Mouse (Mus musculus) myocyte (in vitro differentiated cells): Measurements from ENCODE around the gene Tmem259. TPM values are rescaled to one million over a fixed set of nuclear protein-coding genes. Genes with fewer than 3 reads are reported as not detected.

Experiments
- H3K27me3 ChIP-seq: one replicate; pipeline ENCODE4 v1.6.1; 2011; ENCODE audit not compliant: control insufficient read depth, insufficient read depth, insufficient read length
- H3K36me3 ChIP-seq: one replicate; pipeline ENCODE4 v1.6.1; 2011; ENCODE audit not compliant: control insufficient read depth, insufficient read depth
- H3K4me2 ChIP-seq: one replicate; pipeline ENCODE4 v1.6.1; 2011; ENCODE audit warnings: low read depth, control low read depth
- H3K4me3 ChIP-seq: one replicate; pipeline ENCODE4 v1.5.1; 2011; ENCODE audit warnings: mild to moderate bottlenecking, control low read depth, moderate library complexity
- H3K79me2 ChIP-seq: one replicate; pipeline ENCODE4 v1.6.1; 2011; ENCODE audit not compliant: control insufficient read depth, insufficient read depth
- H3ac ChIP-seq: one replicate; pipeline ENCODE4 v1.6.1; 2011; ENCODE audit not compliant: control insufficient read depth, insufficient read length
- CEBPB ChIP-seq: IDR thresholded peaks from 2 replicates; pipeline ENCODE4 v1.6.1; 2011; ENCODE audit warnings: mild to moderate bottlenecking, moderate library complexity; ENCODE audit not compliant: poor library complexity, insufficient read depth, severe bottlenecking
- E2F4 ChIP-seq: IDR thresholded peaks from one replicate; pipeline ENCODE4 v1.6.1; 2011; ENCODE audit warnings: mild to moderate bottlenecking, control low read depth, moderate library complexity; ENCODE audit not compliant: insufficient read depth
- MAX ChIP-seq: IDR thresholded peaks from one replicate; pipeline ENCODE4 v1.6.1; 2011; ENCODE audit warnings: low read depth, mild to moderate bottlenecking, control low read depth
- MYOD1 ChIP-seq, 3 experiments: IDR thresholded peaks; one replicate each; pipeline ENCODE4 v1.6.1; 2011; ENCODE audit warnings: control low read depth in 2 of 3, low read depth in 2 of 3, mild to moderate bottlenecking in 2 of 3, moderate library complexity in 1 of 3; ENCODE audit not compliant: insufficient read length in 2 of 3, control insufficient read depth in 1 of 3
- MYOG ChIP-seq, 3 experiments: IDR thresholded peaks; one replicate each; pipeline ENCODE4 v1.6.1; 2011; ENCODE audit warnings: control low read depth in 2 of 3, low read depth in 2 of 3, mild to moderate bottlenecking in 2 of 3; ENCODE audit not compliant: insufficient read length in 2 of 3, control insufficient read depth in 1 of 3, insufficient read depth in 1 of 3
- POLR2A ChIP-seq: IDR thresholded peaks from one replicate; pipeline ENCODE4 v1.6.1; 2011; ENCODE audit warnings: low read depth, mild to moderate bottlenecking, control low read depth, moderate library complexity; ENCODE audit not compliant: insufficient read length
- POLR2AphosphoS2 ChIP-seq: IDR thresholded peaks from one replicate; pipeline ENCODE4 v1.6.1; 2011; ENCODE audit warnings: low read depth, control low read depth; ENCODE audit not compliant: insufficient read length
- REST ChIP-seq: IDR thresholded peaks from one replicate; pipeline ENCODE4 v1.6.1; 2011; ENCODE audit warnings: mild to moderate bottlenecking, control low read depth, moderate library complexity; ENCODE audit not compliant: insufficient read depth, insufficient read length
- SRF ChIP-seq: IDR thresholded peaks from one replicate; pipeline ENCODE4 v1.6.1; 2011; ENCODE audit warnings: low read depth; ENCODE audit not compliant: control insufficient read depth, insufficient read length
- TCF12 ChIP-seq: IDR thresholded peaks from one replicate; pipeline ENCODE4 v1.6.1; 2011; ENCODE audit warnings: mild to moderate bottlenecking, control low read depth; ENCODE audit not compliant: poor library complexity, insufficient read depth, severe bottlenecking
- TCF3 ChIP-seq: IDR thresholded peaks from one replicate; pipeline ENCODE4 v1.6.1; 2011; ENCODE audit warnings: low read depth, control low read depth; ENCODE audit not compliant: insufficient read length
- USF1 ChIP-seq: IDR thresholded peaks from one replicate; pipeline ENCODE4 v1.6.1; 2011; ENCODE audit warnings: low read depth, mild to moderate bottlenecking, control low read depth, moderate library complexity
- polyA plus RNA-seq: library from polyadenylated mRNA; unstranded; fragments of >200 nt; fragmentation: generic; extraction: Trizol; gene quantifications from one replicate; pipeline ENCODE4 v1.2.1, GENCODE M21; 2012; ENCODE audit warnings: missing spikeins

The Tmem259 gene
- polyA plus RNA-seq, 1 experiment, result 152 TPM

DNA sequence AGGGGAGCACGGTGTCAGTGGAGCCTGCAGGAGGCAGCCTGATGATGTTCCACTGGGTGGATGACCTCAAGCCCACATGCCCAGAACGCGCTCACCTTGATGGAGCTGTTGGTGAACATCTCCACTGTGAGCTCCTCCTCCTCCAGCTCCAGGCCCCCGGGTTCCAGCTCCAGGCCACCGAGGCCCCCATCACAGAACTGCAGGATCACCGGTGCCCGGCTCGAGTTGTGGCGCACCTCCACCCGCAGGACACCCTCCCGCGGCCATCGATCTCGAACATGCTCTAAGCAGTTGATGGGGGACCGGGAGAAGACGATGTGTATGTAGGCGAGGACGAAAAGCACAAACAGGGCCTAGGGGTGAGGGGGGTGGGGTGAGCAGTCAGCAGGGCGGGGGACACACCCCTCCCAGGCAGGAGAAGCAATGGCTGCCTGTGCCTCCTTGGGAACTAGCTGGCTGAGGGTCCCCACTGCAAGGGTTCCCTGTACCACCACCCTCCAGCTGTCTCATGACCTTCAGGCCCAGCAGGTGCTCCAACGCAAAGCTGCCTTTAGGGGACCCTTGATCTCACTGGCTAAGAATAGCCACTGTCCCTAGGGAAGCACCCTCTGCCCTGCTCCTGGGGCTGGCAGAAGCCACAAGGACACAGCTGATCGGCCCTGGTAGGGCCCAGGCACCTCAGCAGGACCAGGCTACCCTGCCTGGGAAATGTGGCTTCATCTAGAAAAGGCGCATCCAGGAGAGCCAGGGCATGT, 4.6 kb downstream of the Tmem259 start:
- Histone ChIP-seq H3K27me3 (no peaks in the 10 kb centered on the region), H3K4me3 (no peak overlapping the region), H3K4me2 (no peak overlapping the region), H3ac (no peak overlapping the region), H3K79me2 (peaks cover 39% of the 10 kb centered on the region), H3K36me3 (no peaks in the 10 kb centered on the region)
- TF ChIP-seq MYOD1 (IDR thresholded peaks at IDR 0.05; ENCODE audit: control insufficient read depth in 1 of 3, insufficient read length in 2 of 3, low read depth in 2 of 3) (peak; percentile 43 to 88 (median 77)), MYOG (IDR thresholded peaks at IDR 0.05; ENCODE audit: control insufficient read depth in 1 of 3, insufficient read depth in 1 of 3, insufficient read length in 2 of 3, low read depth in 2 of 3) (peak; percentile 56 to 85 (median 59)), TCF3 (peak; percentile 14), REST (no peak), POLR2A (no peak), E2F4 (no peak), SRF (no peak), MAX (no peak), USF1 (no peak), POLR2AphosphoS2 (no peak), TCF12 (peak; percentile 18), CEBPB (no peak)

DNA sequence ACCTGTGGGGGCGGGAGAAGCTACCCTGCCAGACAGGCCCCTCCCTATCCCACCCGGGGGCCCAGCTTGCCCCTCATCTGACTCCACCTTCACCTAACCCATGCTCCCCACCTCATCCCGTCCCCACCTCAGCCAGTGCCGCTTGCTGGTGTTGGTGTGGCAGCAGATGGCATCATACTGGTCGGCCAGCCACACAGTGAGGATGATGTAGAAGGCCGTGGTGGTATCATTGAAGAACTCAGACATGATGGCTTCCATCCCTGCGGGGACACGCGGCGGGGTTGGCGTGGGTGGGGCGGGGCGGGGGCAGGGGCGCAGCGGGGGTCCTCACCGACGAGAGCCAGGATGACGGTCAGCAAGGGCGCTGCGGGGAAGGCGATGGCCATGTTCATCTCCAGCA, 6.1 kb downstream of the Tmem259 start:
- no peak for TF ChIP-seq MAX
- TF ChIP-seq USF1, result no peak
- TF ChIP-seq POLR2A, result peak; percentile 13
- no peak for TF ChIP-seq TCF12
- no peak for TF ChIP-seq REST
- no peak for TF ChIP-seq SRF
- Histone ChIP-seq H3K4me2 (no peak overlapping the region), H3K4me3 (no peak overlapping the region), H3K79me2 (peaks cover 32% of the 10 kb centered on the region), H3K27me3 (no peaks in the 10 kb centered on the region), H3K36me3 (no peaks in the 10 kb centered on the region), H3ac (no peak overlapping the region)

DNA sequence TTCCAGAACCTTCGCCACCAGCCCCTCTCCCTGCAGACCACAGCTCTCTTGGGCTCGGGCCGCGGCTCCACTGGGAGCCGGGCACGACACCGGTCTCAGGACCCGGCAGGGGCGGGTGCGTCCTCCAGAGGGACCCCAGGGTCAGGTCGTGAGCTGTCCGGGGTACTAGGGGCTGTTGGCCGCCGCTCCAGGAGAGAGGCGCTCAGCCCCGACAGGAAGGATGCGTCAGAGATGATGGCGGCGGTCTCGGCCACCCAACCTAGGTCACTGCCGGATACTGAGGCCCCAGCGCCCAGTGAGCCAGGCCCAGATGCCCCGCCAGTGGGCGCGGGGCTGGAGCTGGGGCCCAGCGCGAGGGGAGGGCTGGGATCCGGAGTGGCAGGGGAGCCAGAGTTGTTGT, 6.8 kb downstream of the Tmem259 start:
- H3K36me3 ChIP-seq, result no peaks in the 10 kb centered on the region
- H3K27me3 ChIP-seq, result no peaks in the 10 kb centered on the region

DNA sequence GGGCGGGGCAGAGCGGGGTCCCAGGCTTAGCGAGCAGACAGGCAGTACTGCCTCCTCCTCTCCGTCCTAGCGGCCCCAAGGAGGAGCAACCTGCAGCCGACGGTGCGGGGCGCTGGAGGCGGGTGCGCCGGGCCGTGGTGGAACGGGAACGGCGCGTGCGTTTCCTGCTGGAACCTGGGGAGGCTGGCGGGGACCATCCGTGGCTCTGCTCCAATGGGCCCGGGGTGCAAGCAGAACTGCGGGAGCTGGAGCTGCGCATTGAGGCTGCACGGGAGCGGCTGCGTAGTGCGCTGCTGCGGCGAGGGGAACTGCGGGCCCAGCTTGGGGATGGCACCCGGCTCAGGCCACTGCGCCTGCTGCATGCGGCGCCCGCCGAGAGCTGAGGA, 7.4 kb downstream of the Tmem259 start:
- TF ChIP-seq POLR2AphosphoS2, result peak; percentile 18
- TF ChIP-seq USF1, result no peak
- TF ChIP-seq MYOD1 (IDR thresholded peaks at IDR 0.05; ENCODE audit: control insufficient read depth in 1 of 3, insufficient read length in 2 of 3, low read depth in 2 of 3), result no peak
- TF ChIP-seq CEBPB, result no peak
- no peak for TF ChIP-seq TCF12
- Histone ChIP-seq H3K36me3 (no peaks in the 10 kb centered on the region), H3K27me3 (no peaks in the 10 kb centered on the region)

More for the DNA sequence above, 6.8 kb downstream of the Tmem259 start:
- TF ChIP-seq POLR2A (no peak), SRF (no peak), TCF3 (no peak), CEBPB (no peak), MYOG (IDR thresholded peaks at IDR 0.05; ENCODE audit: control insufficient read depth in 1 of 3, insufficient read depth in 1 of 3, insufficient read length in 2 of 3, low read depth in 2 of 3) (no peak), POLR2AphosphoS2 (no peak), MAX (no peak), REST (no peak), USF1 (no peak), TCF12 (no peak)
- Histone ChIP-seq H3K4me3 (no peak overlapping the region), H3K79me2 (peaks cover 24% of the 10 kb centered on the region), H3ac (no peak overlapping the region), H3K4me2 (no peak overlapping the region)

DNA sequence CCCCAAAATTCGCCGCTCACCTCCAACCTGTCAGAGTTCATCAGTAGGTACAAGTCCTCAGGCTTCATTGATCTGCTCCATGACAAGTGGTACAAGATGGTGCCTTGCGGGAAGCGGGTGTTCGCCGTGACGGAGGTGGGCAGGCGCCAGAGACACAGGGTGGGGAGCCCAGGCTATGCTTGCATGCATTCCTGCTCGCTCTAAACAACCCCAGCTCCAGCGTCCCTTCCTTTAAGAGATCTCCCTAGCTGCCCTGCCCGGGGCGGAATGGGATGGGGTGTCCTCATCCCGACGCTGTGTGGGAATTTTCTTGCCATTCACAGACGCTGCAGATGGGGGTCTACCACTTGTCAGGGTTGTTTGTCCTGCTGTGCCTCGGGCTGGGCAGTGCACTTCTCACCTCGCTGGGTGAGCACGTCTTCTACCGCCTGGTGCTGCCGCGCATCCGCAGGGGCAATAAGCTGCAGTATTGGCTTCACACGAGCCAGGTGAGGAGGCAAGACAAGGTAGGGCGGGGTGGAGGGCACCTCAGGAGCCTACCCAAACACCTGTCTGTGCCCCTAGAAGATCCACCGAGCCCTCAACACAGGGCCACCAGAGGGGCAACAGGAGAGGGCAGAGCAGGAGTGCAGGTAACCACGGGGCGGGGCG, 7.9 kb downstream of the Tmem259 start:
- Histone ChIP-seq H3ac (no peak overlapping the region), H3K36me3 (no peaks in the 10 kb centered on the region), H3K27me3 (peaks cover under 1% of the 10 kb centered on the region), H3K79me2 (peaks cover 13% of the 10 kb centered on the region), H3K4me3 (no peak overlapping the region), H3K4me2 (no peak overlapping the region)
- TF ChIP-seq E2F4, result no peak
- peak; percentile 7 for TF ChIP-seq POLR2AphosphoS2
- no peak for TF ChIP-seq TCF12

More for the DNA sequence above, 7.4 kb downstream of the Tmem259 start:
- Histone ChIP-seq H3K4me3 (no peak overlapping the region), H3K4me2 (no peak overlapping the region), H3K79me2 (peaks cover 18% of the 10 kb centered on the region), H3ac (no peak overlapping the region)
